Comparison of ENCODE assay signal across 32 mouse cellular contexts in the genomic region with DNA sequence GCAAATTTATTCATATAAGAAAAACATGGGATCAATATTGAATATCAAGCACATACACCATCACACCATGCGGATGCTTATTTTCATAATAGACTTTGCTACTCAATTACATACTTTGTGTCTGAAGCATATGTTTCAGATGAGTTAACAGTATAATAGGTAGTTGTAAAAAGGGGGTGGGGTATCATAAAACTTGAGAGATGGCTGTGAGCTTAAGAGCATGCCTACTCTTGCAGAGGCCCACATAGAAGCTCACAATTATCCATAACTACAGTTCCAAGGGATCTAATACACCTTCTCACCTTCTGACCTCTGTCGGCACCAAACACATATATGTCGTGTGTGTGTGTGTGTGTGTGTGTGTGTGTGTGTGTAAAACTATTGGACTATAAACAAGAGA.
"Had no signal": no experiment of that assay in that cellular context is flagged by ENCODE, and none has a peak within 500 bp of the region (broad histone marks: within the 10 kb centered on the region; RNA-seq: fewer than 3 reads in every experiment).

No protein-coding gene starts in this region.

- H3K27me3 ChIP-seq: limb, embryonic 12.5 days; limb, embryonic 13.5 days; limb, embryonic 15.5 days; liver, embryonic 12.5 days; liver, embryonic 13.5 days; liver, embryonic 15.5 days; lung, embryonic 15.5 days; megakaryocyte, embryonic 14.5 days; midbrain, embryonic 12.5 days; midbrain, embryonic 13.5 days; midbrain, embryonic 15.5 days; neural tube, embryonic 12.5 days had no signal

- H3K4me2 ChIP-seq: limb, embryonic 12.5 days; limb, embryonic 13.5 days; limb, embryonic 15.5 days; liver, embryonic 11.5 days; liver, embryonic 12.5 days; liver, embryonic 13.5 days; liver, embryonic 15.5 days; lung, embryonic 14.5 days; lung, embryonic 15.5 days; midbrain, embryonic 11.5 days; midbrain, embryonic 12.5 days; midbrain, embryonic 13.5 days; midbrain, embryonic 15.5 days; neural tube, embryonic 12.5 days had no signal

- H3K36me3 ChIP-seq: limb, embryonic 10.5 days; limb, embryonic 12.5 days; limb, embryonic 13.5 days; limb, embryonic 15.5 days; liver, embryonic 12.5 days; liver, embryonic 13.5 days; liver, embryonic 15.5 days; lung, embryonic 15.5 days; midbrain, embryonic 10.5 days; midbrain, embryonic 12.5 days; midbrain, embryonic 13.5 days; midbrain, embryonic 15.5 days; neural tube, embryonic 12.5 days had no signal

- H3K4me1 ChIP-seq: limb, embryonic 10.5 days; limb, embryonic 12.5 days; limb, embryonic 13.5 days; limb, embryonic 15.5 days; liver, embryonic 12.5 days; liver, embryonic 13.5 days; liver, embryonic 15.5 days; lung, embryonic 15.5 days; megakaryocyte, embryonic 14.5 days; midbrain, embryonic 10.5 days; midbrain, embryonic 12.5 days; midbrain, embryonic 13.5 days; midbrain, embryonic 15.5 days; neural tube, embryonic 12.5 days had no signal

- H3K27ac ChIP-seq: limb, embryonic 10.5 days; limb, embryonic 12.5 days; limb, embryonic 13.5 days; limb, embryonic 15.5 days; liver, embryonic 12.5 days; liver, embryonic 13.5 days; liver, embryonic 14.5 days; liver, embryonic 15.5 days; lung, embryonic 15.5 days; macrophage; midbrain, embryonic 10.5 days; midbrain, embryonic 12.5 days; midbrain, embryonic 13.5 days; midbrain, embryonic 15.5 days; neural tube, embryonic 12.5 days had no signal

- DNase-seq: left cerebral cortex, postnatal 4 days; liver; liver, embryonic 13.5 days; liver, postnatal 0 days; lung, adult 18-20 months; lung, adult 2 months; lung, embryonic 14.5 days; lung, postnatal 10 days; lung, postnatal 14 days; lung, postnatal 36 days; lung, postnatal 4 days; midbrain, embryonic 14.5 days had no signal

- H3K4me3 ChIP-seq: limb, embryonic 10.5 days; limb, embryonic 12.5 days; limb, embryonic 13.5 days; limb, embryonic 15.5 days; liver, embryonic 12.5 days; liver, embryonic 13.5 days; liver, embryonic 15.5 days; lung, embryonic 15.5 days; megakaryocyte, embryonic 14.5 days; midbrain, embryonic 10.5 days; midbrain, embryonic 12.5 days; midbrain, embryonic 13.5 days; midbrain, embryonic 15.5 days; myocyte; neural tube, embryonic 12.5 days had no signal

- ATAC-seq: liver, embryonic 12.5 days; liver, postnatal 0 days; lung, postnatal 0 days; midbrain, embryonic 13.5 days; midbrain, embryonic 15.5 days; midbrain, embryonic 16.5 days had no signal

- H3K9ac ChIP-seq: limb, embryonic 12.5 days; limb, embryonic 13.5 days; limb, embryonic 15.5 days; liver, embryonic 12.5 days; liver, embryonic 13.5 days; liver, embryonic 14.5 days; liver, embryonic 15.5 days; liver, postnatal 0 days; lung, embryonic 14.5 days; lung, embryonic 15.5 days; midbrain, embryonic 12.5 days; midbrain, embryonic 13.5 days; midbrain, embryonic 15.5 days; neural tube, embryonic 12.5 days had no signal

- H3K9me3 ChIP-seq: limb, embryonic 10.5 days; limb, embryonic 12.5 days; limb, embryonic 13.5 days; limb, embryonic 15.5 days; liver, embryonic 12.5 days; liver, embryonic 15.5 days; lung, embryonic 15.5 days; midbrain, embryonic 12.5 days; midbrain, embryonic 13.5 days; midbrain, embryonic 15.5 days; neural tube, embryonic 12.5 days had no signal
